Mouse (Mus musculus): ENCODE results near the gene Rras2.

- TF ChIP-seq CTCF (IDR thresholded peaks at IDR 0.05; ENCODE audit: insufficient read depth, low read depth, low read length) (no peak), POLR2A (IDR thresholded peaks at IDR 0.05; ENCODE audit: insufficient read depth, low read depth, low read length) (no peak)
Measured at GRCm38 (mm10) chr7:114004171-114004570, 113.4 kb downstream of the Rras2 start.

All from olfactory bulb, adult 2 months (tissue).